Mouse (Mus musculus): Measurements from ENCODE around the gene Nktr.

- TF ChIP-seq CTCF (IDR thresholded peaks at IDR 0.05) (no peak), EP300 (IDR thresholded peaks at IDR 0.05; ENCODE audit: insufficient read depth, low read depth, low read length) (no peak), POLR2A (IDR thresholded peaks at IDR 0.05; ENCODE audit: insufficient read depth, low read depth, low read length) (no peak)
Measured at GRCm38 (mm10) chr9:121765166-121765855, 46.3 kb downstream of the Nktr start.

Data from heart, adult 2 months (tissue).